Mouse (Mus musculus): ENCODE data around the gene Inafm1.

GRCm38 (mm10) chr7:16317094-16317493 is 43.7 kb upstream of the Inafm1 start:
- TF ChIP-seq CTCF (IDR thresholded peaks at IDR 0.05; ENCODE audit: control insufficient read depth, insufficient read depth, low read length) (no peak), POLR2A (IDR thresholded peaks at IDR 0.05; ENCODE audit: borderline replicate concordance, control insufficient read depth, low read depth, low read length) (no peak)
